Mouse (Mus musculus) heart, embryonic 10.5 days (tissue): ENCODE data around the gene Rxra. TPM values are rescaled to one million over a fixed set of nuclear protein-coding genes. Genes with fewer than 3 reads are reported as not detected.
A peak's percentile ranks its signal among the peaks of the same experiment; 100 is the strongest.

ENCODE experiments used
- DNase-seq: peaks from one replicate; pipeline ENCODE4 v3.0.0-alpha.2; 2017; ENCODE audit warnings: low spot score
- H3K27ac ChIP-seq: fragments of 300-500 bp; sonication (generic); 2 replicates; pipeline ENCODE4 v1.5.1; 2016; ENCODE audit warnings: mild to moderate bottlenecking
- H3K27me3 ChIP-seq: fragments of 300-500 bp; sonication (generic); 2 replicates; pipeline ENCODE4 v1.6.1; 2016; ENCODE audit warnings: mild to moderate bottlenecking; ENCODE audit not compliant: poor library complexity, insufficient read depth, severe bottlenecking
- H3K36me3 ChIP-seq: fragments of 300-500 bp; sonication (generic); 2 replicates; pipeline ENCODE4 v1.6.1; 2016; ENCODE audit warnings: mild to moderate bottlenecking, moderate library complexity
- H3K4me1 ChIP-seq: fragments of 300-500 bp; sonication (generic); 2 replicates; pipeline ENCODE4 v1.6.1; 2016; ENCODE audit warnings: mild to moderate bottlenecking
- H3K4me3 ChIP-seq: fragments of 300-500 bp; sonication (generic); 2 replicates; pipeline ENCODE4 v1.5.1; 2016; ENCODE audit warnings: mild to moderate bottlenecking, moderate library complexity
- H3K9me3 ChIP-seq: fragments of 300-500 bp; sonication (generic); 2 replicates; pipeline ENCODE4 v1.6.1; 2016; ENCODE audit warnings: mild to moderate bottlenecking, moderate library complexity
- WGBS: fragments of 180-500 bp; shearing (Covaris S2); methylation state at CpG from one replicate; pipeline ENCODE4 v1.1.7; 2016; 5-methylcytosine and 5-hydroxymethylcytosine counted together
- polyA plus RNA-seq: library from polyadenylated mRNA; unstranded; fragments of >200 nt; fragmentation: Nextera tagmentation; extraction: Ambion mirVana; gene quantifications from 2 replicates; pipeline ENCODE4 v1.2.1, GENCODE M21; 2016

The Rxra gene
- polyA plus RNA-seq, 1 experiment from 2014 or later, result 8.0 TPM

GRCm38 (mm10) chr2:27764937-27765319 is 88.7 kb downstream of the Rxra start:
- Histone ChIP-seq H3K27ac (peak overlapping the region; percentile 7; the same call in 1 of the 2 replicates), H3K9me3 (no peaks in the 10 kb centered on the region)
- 17% methylated on average over 3 of the region's 3 CpGs for WGBS

GRCm38 (mm10) chr2:27767773-27768172 is 91.5 kb downstream of the Rxra start:
- 43% methylated on average over 7 of the region's 7 CpGs for WGBS
- peaks cover 46% of the 10 kb centered on the region for H3K4me1 ChIP-seq

More at GRCm38 (mm10) chr2:27764937-27765319, 88.7 kb downstream of the Rxra start:
- Histone ChIP-seq H3K4me1 (peaks cover 42% of the 10 kb centered on the region), H3K27me3 (peaks cover 83% of the 10 kb centered on the region), H3K4me3 (no peak overlapping the region), H3K36me3 (peaks cover 23% of the 10 kb centered on the region)
- peak; percentile 92 for DNase-seq

GRCm38 (mm10) chr2:27769701-27770100 is 93.5 kb downstream of the Rxra start:
- H3K27ac ChIP-seq, result no peak overlapping the region
- WGBS, result 15% methylated on average over 5 of the region's 5 CpGs
- H3K27me3 ChIP-seq, result peaks cover 39% of the 10 kb centered on the region
- H3K4me1 ChIP-seq, result peaks cover 58% of the 10 kb centered on the region
- H3K9me3 ChIP-seq, result no peaks in the 10 kb centered on the region
- no peaks in the 10 kb centered on the region for H3K36me3 ChIP-seq
- DNase-seq, result no peak
- no peak overlapping the region for H3K4me3 ChIP-seq

More at GRCm38 (mm10) chr2:27767773-27768172, 91.5 kb downstream of the Rxra start:
- H3K9me3 ChIP-seq, result no peaks in the 10 kb centered on the region
- no peaks in the 10 kb centered on the region for H3K36me3 ChIP-seq
- peaks cover 54% of the 10 kb centered on the region for H3K27me3 ChIP-seq
- no peak overlapping the region for H3K27ac ChIP-seq
- no peak for DNase-seq
- no peak overlapping the region for H3K4me3 ChIP-seq

- Histone ChIP-seq H3K27ac (no peak overlapping the region), H3K27me3 (peaks cover 38% of the 10 kb centered on the region), H3K4me3 (no peak overlapping the region), H3K36me3 (no peaks in the 10 kb centered on the region), H3K9me3 (no peaks in the 10 kb centered on the region), H3K4me1 (peaks cover 54% of the 10 kb centered on the region)
- 6% methylated on average over 4 of the region's 4 CpGs for WGBS
- DNase-seq, result no peak
Observed at GRCm38 (mm10) chr2:27770205-27770604, 94.0 kb downstream of the Rxra start.

- DNase-seq, result peak; percentile 92
- Histone ChIP-seq H3K27ac (no peak overlapping the region), H3K36me3 (no peaks in the 10 kb centered on the region), H3K4me1 (peaks cover 56% of the 10 kb centered on the region), H3K9me3 (no peaks in the 10 kb centered on the region), H3K4me3 (no peak overlapping the region), H3K27me3 (peaks cover 23% of the 10 kb centered on the region)
- 25% methylated on average over 7 of the region's 7 CpGs for WGBS
Observed at GRCm38 (mm10) chr2:27771936-27772335, 95.7 kb downstream of the Rxra start.

GRCm38 (mm10) chr2:27772841-27773388 is 96.7 kb downstream of the Rxra start:
- Histone ChIP-seq H3K4me3 (no peak overlapping the region), H3K9me3 (no peaks in the 10 kb centered on the region), H3K36me3 (no peaks in the 10 kb centered on the region), H3K4me1 (peaks cover 53% of the 10 kb centered on the region), H3K27ac (peak overlapping the region; percentile 76), H3K27me3 (peaks cover 24% of the 10 kb centered on the region)
- no peak for DNase-seq
- 62% methylated on average over 7 of the region's 7 CpGs for WGBS

GRCm38 (mm10) chr2:27773980-27774730 is 97.9 kb downstream of the Rxra start:
- peaks cover 21% of the 10 kb centered on the region; the same call in 1 of the 2 replicates for H3K27me3 ChIP-seq
- no peak overlapping the region for H3K4me3 ChIP-seq
- no peaks in the 10 kb centered on the region for H3K36me3 ChIP-seq
- H3K27ac ChIP-seq, result peak overlapping the region; percentile 76
- DNase-seq, result no peak
- WGBS, result 69% methylated on average over 24 of the region's 24 CpGs
- H3K4me1 ChIP-seq, result peaks cover 50% of the 10 kb centered on the region
- no peaks in the 10 kb centered on the region for H3K9me3 ChIP-seq

GRCm38 (mm10) chr2:27775006-27775405 is 98.8 kb downstream of the Rxra start:
- Histone ChIP-seq H3K36me3 (no peaks in the 10 kb centered on the region), H3K27me3 (peaks cover 17% of the 10 kb centered on the region; the same call in 1 of the 2 replicates), H3K9me3 (no peaks in the 10 kb centered on the region), H3K27ac (peak overlapping the region; percentile 76; the same call in 1 of the 2 replicates), H3K4me1 (peaks cover 44% of the 10 kb centered on the region), H3K4me3 (no peak overlapping the region)
- WGBS, result 85% methylated on average over 10 of the region's 10 CpGs
- no peak for DNase-seq

- Histone ChIP-seq H3K4me3 (no peak overlapping the region), H3K9me3 (no peaks in the 10 kb centered on the region), H3K27me3 (peaks cover 19% of the 10 kb centered on the region; the same call in 1 of the 2 replicates), H3K4me1 (peaks cover 44% of the 10 kb centered on the region), H3K27ac (peak overlapping the region; percentile 43; the same call in 1 of the 2 replicates), H3K36me3 (no peaks in the 10 kb centered on the region)
- DNase-seq, result no peak
- 39% methylated on average over 5 of the region's 5 CpGs for WGBS
Observed at GRCm38 (mm10) chr2:27775625-27776024, 99.4 kb downstream of the Rxra start.

GRCm38 (mm10) chr2:27777756-27778155 is 101.5 kb downstream of the Rxra start:
- no peak for DNase-seq
- Histone ChIP-seq H3K36me3 (no peaks in the 10 kb centered on the region), H3K4me3 (no peak overlapping the region), H3K4me1 (peaks cover 33% of the 10 kb centered on the region), H3K27me3 (peaks cover 19% of the 10 kb centered on the region; the same call in 1 of the 2 replicates), H3K27ac (no peak overlapping the region), H3K9me3 (no peaks in the 10 kb centered on the region)
- 73% methylated on average over 2 of the region's 2 CpGs for WGBS

GRCm38 (mm10) chr2:27778289-27778688 is 102.0 kb downstream of the Rxra start:
- no peak overlapping the region for H3K27ac ChIP-seq
- DNase-seq, result no peak
- no peaks in the 10 kb centered on the region for H3K9me3 ChIP-seq
- WGBS, result 59% methylated on average over 6 of the region's 6 CpGs
- no peaks in the 10 kb centered on the region for H3K36me3 ChIP-seq
- peaks cover 19% of the 10 kb centered on the region; the same call in 1 of the 2 replicates for H3K27me3 ChIP-seq
- no peak overlapping the region for H3K4me3 ChIP-seq
- H3K4me1 ChIP-seq, result peaks cover 27% of the 10 kb centered on the region

- Histone ChIP-seq H3K9me3 (no peaks in the 10 kb centered on the region), H3K4me3 (no peak overlapping the region), H3K4me1 (peaks cover 16% of the 10 kb centered on the region), H3K27me3 (peaks cover 19% of the 10 kb centered on the region; the same call in 1 of the 2 replicates), H3K36me3 (no peaks in the 10 kb centered on the region), H3K27ac (no peak overlapping the region)
- WGBS, result 83% methylated on average over 9 of the region's 9 CpGs
- no peak for DNase-seq
Observed at GRCm38 (mm10) chr2:27779291-27779866, 103.1 kb downstream of the Rxra start.

GRCm38 (mm10) chr2:27780162-27780561 is 103.9 kb downstream of the Rxra start:
- DNase-seq, result no peak
- Histone ChIP-seq H3K27ac (no peak overlapping the region), H3K4me1 (peaks cover 12% of the 10 kb centered on the region), H3K27me3 (peaks cover 19% of the 10 kb centered on the region; the same call in 1 of the 2 replicates), H3K4me3 (no peak overlapping the region), H3K9me3 (no peaks in the 10 kb centered on the region), H3K36me3 (no peaks in the 10 kb centered on the region)
- 92% methylated on average over 7 of the region's 7 CpGs for WGBS
